Mouse (Mus musculus): ENCODE data around the gene Ampd1.

GRCm38 (mm10) chr3:103026174-103026573, 47.6 kb upstream of the Ampd1 start:
- no peak for TF ChIP-seq KAT2A (IDR thresholded peaks at IDR 0.05; ENCODE audit: insufficient replicate concordance, low read length)
- no peak for TF ChIP-seq TBP (conservative IDR thresholded peaks at IDR 0.05; ENCODE audit: low read depth, low read length)
- TF ChIP-seq CTCF (conservative IDR thresholded peaks at IDR 0.05 in 1 of 2, IDR thresholded peaks at IDR 0.05 in 1 of 2; ENCODE audit: low read depth in 2 of 2, low read length in 2 of 2), result peak; percentile 29 to 48; a peak in 3 of 4 replicates
- TF ChIP-seq ELF1 (IDR thresholded peaks at IDR 0.05; ENCODE audit: low read depth, low read length), result no peak
- no peak for TF ChIP-seq POLR2A (IDR thresholded peaks at IDR 0.05; ENCODE audit: low read depth, low read length)
- TF ChIP-seq ZC3H11A (IDR thresholded peaks at IDR 0.05; ENCODE audit: low read depth, low read length), result no peak
- TF ChIP-seq EP300 (IDR thresholded peaks at IDR 0.05; ENCODE audit: low read length), result no peak
- no peak for TF ChIP-seq MAZ (IDR thresholded peaks at IDR 0.05; ENCODE audit: low read depth, low read length)
- TF ChIP-seq POLR2AphosphoS2 (IDR thresholded peaks at IDR 0.05; ENCODE audit: low read depth, low read length), result no peak
- no peak for TF ChIP-seq GABPA (IDR thresholded peaks at IDR 0.05; ENCODE audit: insufficient replicate concordance, low read depth, low read length)
- TF ChIP-seq USF2 (conservative IDR thresholded peaks at IDR 0.05; ENCODE audit: low read depth, low read length), result no peak
- TF ChIP-seq MEF2A (IDR thresholded peaks at IDR 0.05; ENCODE audit: borderline replicate concordance, low read depth, low read length), result no peak
- 0 out of 2 replicates have a peak, but pooled peaks have one; percentile 46 for TF ChIP-seq MAX (IDR thresholded peaks at IDR 0.05; ENCODE audit: low read length)
- no peak for TF ChIP-seq ETS1 (conservative IDR thresholded peaks at IDR 0.05; ENCODE audit: low read depth, low read length)

Measured in CH12.LX (cell line).